Mouse (Mus musculus): ENCODE measurements around the gene Ehmt2.
"Not testable (repeated sequence)": the region's sequence is repeated elsewhere in the genome, so short reads cannot be mapped to it uniquely, and the experiment has no call there.

Ehmt2 gene

GRCm38 (mm10) chr17:34927306-34928019, 29.2 kb downstream of the Ehmt2 start:
- no peak for DNase-seq (ENCODE audit: low spot score)

- DNase-seq (ENCODE audit: low spot score) = no peak
Measured at GRCm38 (mm10) chr17:34928841-34929240, 30.6 kb downstream of the Ehmt2 start.

DNA sequence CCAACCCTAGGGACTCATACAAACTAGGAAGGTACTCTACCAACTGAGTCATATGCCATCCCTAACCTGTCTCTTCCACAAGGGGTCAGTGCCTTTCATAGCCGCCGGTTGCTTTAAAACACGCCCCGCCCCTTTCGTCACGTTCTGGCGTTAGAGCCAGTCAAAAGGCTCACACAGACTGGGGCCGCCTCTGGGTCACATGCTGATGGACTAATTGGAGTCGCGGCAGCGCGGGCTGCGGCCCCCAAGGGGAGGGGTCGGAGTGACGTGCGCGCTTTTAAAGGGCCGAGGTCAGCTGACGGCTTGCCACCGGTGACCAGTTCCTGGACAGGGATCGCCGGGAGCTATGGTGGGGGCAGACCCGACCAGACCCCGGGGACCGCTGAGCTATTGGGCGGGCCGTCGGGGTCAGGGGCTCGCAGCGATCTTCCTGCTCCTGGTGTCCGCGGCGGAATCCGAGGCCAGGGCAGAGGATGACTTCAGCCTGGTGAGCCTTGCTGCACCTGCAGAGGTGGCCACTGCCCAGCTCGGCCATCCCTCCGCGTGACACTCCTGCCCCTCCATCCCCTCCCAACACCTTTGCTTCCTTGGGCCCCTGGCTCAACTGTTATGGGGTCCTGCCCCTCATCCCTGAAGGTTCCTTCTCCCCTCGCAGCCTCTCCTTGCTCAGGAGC, 32.9 kb downstream of the Ehmt2 start, which contains the start of gene Neu1:
TSS of gene Neu1 (plus strand) at position 193 of the 674 bp plus-strand sequence.
- DNase-seq (ENCODE audit: low spot score) = peak; percentile 99

DNA sequence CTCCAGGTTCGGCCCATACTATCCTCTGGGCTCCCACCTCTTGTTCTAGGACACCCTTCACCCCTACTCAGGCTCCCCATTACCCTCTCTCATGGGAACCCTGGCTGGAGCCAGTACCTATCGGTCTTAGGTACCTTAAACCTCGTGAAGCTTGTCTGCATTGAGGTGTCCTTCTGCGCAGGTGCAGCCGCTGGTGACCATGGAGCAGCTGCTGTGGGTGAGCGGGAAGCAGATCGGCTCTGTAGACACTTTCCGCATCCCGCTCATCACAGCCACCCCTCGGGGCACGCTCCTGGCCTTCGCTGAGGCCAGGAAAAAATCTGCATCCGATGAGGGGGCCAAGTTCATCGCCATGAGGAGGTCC, 33.4 kb downstream of the Ehmt2 start:
- no peak for DNase-seq (ENCODE audit: low spot score)

DNA sequence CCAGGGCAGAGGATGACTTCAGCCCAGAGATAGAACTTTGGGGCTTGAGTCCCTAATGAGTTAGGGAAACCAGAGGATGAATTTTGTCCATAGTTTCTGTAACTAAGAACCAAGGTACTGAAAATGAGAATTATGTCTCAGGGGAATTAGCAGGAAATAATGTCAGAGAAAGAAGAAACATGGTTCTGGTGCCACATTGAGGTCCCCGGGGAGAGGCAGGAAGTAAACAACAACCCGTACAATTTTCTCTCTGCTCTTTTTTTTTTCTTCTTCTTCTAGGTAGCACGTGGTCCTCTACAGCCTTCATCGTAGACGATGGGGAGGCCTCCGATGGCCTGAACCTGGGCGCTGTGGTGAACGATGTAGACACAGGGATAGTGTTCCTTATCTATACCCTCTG, 34.0 kb downstream of the Ehmt2 start:
- no peak for DNase-seq (ENCODE audit: low spot score)

- no peak for DNase-seq (ENCODE audit: low spot score)
Measured at GRCm38 (mm10) chr17:34934031-34934430, 35.8 kb downstream of the Ehmt2 start.

- DNase-seq (ENCODE audit: low spot score) = no peak
Measured at GRCm38 (mm10) chr17:34934830-34935229, 36.6 kb downstream of the Ehmt2 start.

- DNase-seq (ENCODE audit: low spot score) = no peak
Measured at GRCm38 (mm10) chr17:34937960-34938505, 39.8 kb downstream of the Ehmt2 start.

DNA sequence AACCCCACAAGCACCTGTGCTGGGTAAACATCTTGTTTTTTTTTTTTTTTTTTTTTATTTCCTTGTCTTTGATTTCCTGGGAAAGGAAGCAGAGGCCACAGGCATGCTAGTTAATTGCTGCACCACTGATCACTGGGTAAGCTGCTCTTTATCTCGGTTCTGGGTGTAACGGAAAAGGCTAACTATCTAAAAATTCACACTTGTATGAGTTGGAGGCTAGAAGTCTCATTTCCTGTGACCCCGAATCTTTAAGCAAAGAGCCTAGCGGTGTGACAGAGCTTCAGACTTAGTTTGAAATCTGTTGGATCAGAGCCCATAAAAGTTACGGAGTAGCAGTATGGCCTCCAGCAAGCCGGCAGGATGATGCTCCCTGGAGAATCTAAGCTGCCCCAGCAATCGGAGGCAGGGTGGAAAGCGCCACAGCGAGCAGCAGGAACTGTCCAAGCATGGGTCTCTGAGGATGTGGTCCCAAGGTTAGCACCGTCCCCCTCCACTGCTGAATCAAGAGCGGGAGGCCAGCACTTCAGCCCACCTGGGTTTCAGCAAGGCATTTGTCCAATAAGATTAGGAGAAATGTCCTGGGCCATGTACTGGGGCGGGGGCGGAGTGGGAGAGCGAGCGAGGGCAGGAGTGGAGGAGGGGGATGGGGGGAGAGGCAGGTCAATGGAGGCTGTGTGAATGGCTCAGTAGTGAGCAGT, 43.2 kb downstream of the Ehmt2 start:
- DNase-seq (ENCODE audit: low spot score) = no peak

DNA sequence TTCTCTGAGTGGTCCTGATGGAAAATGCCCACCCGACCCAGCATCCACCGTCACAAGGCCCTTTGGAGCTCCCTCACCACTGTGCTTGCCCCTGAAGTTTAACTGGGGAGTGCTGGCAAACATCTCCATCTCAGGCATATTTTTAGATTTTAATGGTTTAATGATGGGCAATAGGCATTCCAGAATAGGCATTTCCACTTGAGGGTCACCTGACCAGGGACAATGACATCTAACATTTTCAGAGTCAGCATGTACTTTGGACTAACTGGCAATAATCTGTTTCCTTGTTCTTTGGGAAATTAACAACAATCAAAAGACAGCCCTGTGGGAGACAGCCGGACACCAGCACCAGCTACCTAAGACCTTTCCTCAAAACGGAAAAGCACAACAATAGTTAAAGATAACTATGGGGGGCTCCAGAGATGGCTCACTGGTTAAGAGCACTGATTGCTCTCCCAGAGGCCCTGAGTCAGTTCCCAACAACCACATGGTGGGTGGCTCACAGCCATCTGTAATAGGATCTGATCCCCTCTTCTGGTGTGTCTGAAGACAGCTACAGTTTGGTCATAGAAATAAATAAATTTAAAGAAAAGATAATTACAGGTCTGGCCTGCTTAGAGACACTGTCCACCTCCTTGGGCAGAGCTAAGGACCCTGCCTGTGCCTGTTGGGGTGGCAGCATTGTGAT, 45.0 kb downstream of the Ehmt2 start:
- no peak for DNase-seq (ENCODE audit: low spot score)

DNA sequence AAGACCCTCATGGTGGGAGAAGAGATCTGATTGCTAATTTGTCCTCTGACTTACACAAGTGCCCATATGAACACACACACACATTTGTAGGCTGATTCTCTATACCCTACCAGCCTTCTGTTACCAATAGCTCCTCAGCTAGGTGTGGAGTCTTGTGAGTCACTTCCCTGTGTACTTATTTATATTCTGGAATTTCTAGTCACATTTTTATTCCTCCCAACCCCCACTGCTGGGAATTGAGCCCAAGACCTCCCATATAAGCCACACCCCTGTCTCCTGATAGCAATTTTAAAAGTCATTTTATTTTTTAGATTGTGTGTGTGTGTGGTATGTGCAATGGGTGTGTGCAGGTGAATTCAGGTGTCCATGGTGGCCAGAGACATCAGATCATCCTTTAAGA, 46.1 kb downstream of the Ehmt2 start:
- no peak for DNase-seq (ENCODE audit: low spot score)

DNA sequence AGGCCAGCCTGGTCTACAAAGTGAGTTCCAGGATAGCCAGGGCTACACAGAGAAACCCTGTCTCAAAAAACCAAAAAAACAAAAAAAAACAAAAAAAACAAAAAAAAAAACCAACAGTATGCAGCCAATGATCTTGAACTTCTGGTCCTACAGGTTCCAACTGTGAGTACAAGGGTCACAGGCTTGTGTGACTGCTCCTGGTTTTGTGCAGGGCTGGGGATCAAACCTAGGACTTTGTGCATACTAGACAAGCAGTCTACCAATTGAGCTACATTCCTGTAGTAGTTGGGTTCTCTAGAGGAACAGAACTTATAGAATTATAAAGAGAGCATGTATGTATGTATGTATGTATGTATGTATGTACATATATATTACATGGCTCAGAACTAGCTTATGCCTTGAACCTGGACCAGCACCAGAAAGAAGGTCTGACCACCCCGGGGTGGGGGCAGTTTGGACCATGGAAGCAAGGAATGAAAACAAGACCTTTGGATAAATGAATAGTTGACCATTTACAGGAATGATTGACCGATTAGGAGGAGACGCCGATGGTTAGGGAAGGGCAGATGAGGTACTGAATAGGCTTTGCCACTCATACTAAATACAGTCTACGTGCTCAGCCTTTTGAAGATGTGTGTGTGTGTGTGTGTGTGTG, 48.3 kb downstream of the Ehmt2 start:
- no peak for DNase-seq (ENCODE audit: low spot score)

DNA sequence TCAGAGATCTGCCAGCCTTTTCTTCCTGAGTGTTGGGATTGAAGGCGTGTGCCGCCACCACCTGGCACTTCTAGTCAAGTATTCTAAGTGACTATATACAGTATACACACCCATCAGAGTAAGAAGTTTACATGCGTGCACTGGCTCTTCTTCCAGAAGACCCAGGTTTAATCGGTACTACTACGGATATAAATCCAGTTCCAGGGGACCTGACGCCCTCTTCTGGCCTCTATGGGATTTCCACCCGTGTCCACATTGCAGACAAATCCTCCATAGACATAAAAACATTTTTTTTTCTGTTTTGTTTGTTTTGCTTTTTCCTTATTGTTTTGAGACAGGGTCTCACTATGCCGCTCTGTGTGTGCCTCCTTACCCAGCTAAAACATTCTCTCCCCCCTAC, 49.3 kb downstream of the Ehmt2 start:
- no peak for DNase-seq (ENCODE audit: low spot score)

- DNase-seq (ENCODE audit: low spot score) = not testable (repeated sequence)
Measured at GRCm38 (mm10) chr17:34948721-34949552, 50.7 kb downstream of the Ehmt2 start.

DNA sequence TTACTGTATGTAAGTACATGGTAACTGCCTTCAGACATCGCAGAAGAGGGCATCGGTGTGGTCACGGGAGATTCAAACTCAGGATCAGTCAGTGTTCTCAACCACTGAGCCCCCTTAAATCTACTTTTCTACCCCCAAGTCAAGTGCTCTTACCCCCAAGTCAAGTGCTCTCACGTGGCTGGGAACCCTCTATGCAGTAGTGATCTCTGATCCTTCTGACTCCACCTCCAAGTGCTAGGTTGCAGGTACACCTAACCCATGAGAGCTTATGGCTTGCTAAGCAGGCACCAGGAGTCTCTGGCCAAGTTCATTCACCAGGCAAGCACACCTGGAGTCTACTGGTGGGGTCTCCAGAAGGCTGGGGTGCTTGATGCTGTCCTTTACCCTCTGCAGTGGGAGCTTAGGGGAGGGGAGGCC, 51.3 kb downstream of the Ehmt2 start:
- no peak for DNase-seq (ENCODE audit: low spot score)

DNA sequence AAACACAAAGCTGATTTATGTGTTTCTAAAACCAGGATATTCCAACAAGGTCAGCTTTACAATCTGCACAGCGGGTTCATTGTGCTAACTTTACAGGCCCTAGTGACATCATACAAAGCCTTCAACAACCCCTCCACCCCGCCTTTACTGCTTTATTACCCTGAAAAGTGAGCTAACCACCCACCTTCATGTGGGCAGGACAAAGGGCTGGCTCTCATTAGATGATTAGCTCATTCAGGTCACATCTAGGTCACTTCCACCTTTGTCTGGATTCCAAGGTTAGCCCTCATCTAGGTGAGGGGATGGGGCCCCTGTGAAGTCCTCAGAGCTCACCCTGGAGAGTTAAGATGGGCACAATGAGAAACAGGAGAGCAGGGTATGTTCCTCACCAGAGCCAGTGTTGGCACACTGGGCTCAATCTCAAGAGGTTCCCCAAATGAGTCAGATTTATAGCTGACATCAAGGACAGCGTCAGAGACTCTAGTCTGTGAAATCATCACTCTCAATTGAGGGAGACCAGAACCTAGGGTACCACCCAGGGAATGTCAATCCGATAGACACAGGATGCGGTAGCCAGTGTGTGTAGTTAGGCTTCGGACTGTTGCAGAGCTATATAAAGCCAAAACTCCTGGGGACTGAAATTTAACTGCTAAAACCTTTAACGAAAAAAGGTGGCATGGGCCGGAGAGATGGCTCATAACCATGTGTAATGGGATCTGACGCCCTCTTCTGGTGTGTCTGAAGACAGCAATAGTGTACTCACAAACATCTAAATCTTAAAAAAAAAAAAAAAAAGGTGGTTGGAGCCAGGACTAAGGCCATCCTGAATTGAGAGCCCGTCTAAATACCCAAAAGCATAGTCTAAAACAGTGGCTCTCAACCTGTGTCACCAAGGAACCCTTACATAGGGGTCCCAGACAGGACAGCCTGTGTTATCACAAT, 52.5 kb downstream of the Ehmt2 start:
- DNase-seq (ENCODE audit: low spot score) = no peak

GRCm38 (mm10) chr17:34951636-34952377, 53.5 kb downstream of the Ehmt2 start:
- DNase-seq (ENCODE audit: low spot score) = no peak

GRCm38 (mm10) chr17:34952378-34953040, 54.2 kb downstream of the Ehmt2 start:
- peak; percentile 74 for DNase-seq (ENCODE audit: low spot score)

All from lung, postnatal 25 days (tissue).